Mouse (Mus musculus): ENCODE measurements around the gene Arhgef10l.

The Arhgef10l gene

GRCm38 (mm10) chr4:140661406-140662022, 4.3 kb downstream of the Arhgef10l start:
- no peak for DNase-seq (ENCODE audit: low spot score in 2 of 2)

DNA sequence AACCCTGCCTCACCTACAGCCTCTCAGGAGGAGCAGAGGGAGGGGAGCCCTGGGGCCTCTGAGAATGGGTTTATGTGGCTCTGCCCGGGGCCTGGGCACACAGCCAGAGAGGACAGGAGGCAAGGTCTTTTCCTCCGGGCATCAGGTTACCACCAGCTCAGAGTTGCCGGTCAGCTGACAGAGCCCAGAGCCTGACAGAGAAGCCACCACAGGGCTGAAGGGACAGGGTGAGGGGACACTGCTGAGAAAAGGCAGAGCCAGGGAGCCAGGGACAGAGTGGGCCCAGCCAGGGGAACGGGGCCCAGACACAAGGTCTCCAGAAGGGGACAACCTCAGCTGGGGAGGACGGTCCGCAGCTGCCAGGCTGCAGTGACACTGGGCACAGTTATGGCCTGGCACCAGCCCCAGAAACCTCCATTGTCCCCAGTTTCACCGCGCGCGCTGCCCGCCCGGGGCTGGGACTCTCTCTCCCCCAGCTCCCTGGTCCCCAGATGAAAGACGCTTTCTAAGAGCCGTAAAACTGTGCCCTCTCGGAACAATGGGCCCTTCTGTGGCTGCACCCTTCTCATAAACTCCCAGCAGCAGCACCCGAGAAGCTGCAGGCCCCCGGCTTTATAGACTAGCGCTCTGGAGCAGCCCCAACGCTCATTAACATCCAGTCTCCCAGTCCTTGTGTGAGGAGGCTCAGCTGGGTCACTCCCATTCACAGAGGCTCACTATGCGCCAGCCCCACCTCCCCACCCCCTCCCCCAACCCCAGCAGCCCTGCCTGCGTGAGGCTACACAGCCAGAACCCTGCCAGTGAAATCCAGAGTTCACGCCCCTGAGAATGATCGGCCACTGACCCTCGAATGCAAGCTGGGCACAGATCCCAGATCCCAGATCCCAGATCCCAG, 7.9 kb downstream of the Arhgef10l start:
- DNase-seq (ENCODE audit: low spot score in 2 of 2), result no peak

DNA sequence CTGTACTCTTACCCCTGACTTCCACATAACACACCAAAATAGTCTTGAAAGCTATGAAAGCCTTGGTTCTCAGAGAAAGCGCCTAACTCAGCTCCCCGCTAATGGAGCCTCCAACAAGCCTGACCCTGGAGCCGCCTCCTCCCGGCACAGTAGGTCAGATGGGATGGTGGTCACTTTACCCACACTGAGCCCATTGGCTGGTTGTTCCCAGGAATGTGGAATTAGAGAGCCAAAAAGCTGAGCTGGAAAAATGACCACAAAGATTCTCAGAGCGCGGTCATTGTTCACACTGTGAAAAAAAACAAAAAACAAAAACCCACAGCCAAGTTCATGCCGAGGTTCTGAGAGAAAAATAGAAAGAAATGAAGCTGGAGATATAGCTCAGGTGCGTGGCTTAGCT, 9.3 kb downstream of the Arhgef10l start:
- no peak for DNase-seq (ENCODE audit: low spot score in 2 of 2)

GRCm38 (mm10) chr4:140654798-140655197, 11.0 kb downstream of the Arhgef10l start:
- no peak for DNase-seq (ENCODE audit: low spot score in 2 of 2)

DNA sequence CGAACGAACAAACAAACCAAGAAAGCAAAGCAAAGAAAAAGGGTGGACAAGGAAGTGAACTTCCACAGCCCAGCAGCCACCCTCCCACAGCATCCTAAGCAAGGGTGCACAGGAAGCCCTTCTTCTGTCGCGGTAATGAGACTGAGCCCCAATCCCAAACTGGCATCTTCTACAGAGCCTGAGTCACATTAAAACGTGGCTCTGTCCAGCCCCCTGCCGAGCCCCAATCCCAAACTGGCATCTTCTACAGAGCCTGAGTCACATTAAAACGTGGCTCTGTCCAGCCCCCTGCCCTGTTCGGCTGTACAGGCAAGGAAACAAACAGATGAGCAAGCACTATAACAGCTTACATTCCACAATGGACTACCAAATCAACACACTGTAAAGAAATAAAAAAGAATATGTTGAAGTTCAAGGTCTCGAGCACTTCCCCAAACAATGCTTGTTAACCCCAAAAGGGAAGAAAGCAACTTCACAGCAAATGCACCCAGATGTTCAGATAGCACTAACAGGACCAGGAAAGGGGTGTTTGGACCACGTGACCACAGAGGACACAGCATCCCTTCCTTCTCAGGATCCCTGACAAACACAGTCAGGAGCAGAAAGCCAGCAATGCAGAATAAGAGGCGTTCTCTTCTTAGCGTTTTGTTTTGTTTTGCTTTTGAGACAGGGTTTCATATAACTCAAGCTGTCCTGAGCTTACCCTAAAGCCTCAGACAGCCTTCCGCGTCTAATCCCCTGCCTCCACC, 11.8 kb downstream of the Arhgef10l start:
- DNase-seq (ENCODE audit: low spot score in 2 of 2), result no peak

DNA sequence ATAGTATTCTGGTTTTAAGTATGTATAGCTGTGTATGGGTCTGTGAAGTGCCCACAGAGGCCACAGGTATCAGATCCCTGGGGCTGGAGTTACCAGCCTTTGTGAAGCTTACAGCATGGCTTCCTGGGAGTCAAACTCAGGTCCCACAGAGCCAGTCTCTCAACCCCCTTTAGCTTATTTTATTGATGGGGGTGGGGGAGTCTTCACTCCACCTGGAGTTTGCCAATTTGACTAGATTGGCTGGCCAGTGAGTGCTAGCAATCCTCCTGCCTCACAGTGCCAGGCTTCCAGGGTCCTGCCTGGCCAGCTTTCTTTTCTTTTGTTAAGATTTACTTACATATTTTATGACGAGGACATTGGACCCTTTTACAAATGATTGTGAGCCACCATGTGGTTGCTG, 16.1 kb downstream of the Arhgef10l start:
- no peak for DNase-seq (ENCODE audit: low spot score in 2 of 2)

DNA sequence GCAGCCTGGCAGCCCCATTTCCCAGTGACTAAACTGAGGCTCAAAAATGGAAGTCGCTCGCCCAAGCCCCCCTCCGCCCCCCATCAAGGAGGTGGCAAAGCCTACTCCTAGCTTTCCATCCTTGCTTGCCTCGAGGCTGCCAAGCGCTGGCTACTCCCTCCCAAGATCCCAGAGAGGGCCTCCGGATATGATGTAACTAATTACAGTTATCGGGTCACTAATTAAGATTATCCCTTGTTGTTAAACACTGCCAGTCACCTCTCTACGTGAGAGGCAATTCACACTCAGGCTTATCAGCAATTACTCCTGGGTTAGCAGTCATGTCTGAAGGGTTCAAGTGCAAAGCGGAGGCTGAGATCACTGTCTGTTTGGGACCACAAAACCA, 16.6 kb downstream of the Arhgef10l start:
- no peak for DNase-seq (ENCODE audit: low spot score in 2 of 2)

- DNase-seq (ENCODE audit: low spot score in 2 of 2), result no peak
Observed at GRCm38 (mm10) chr4:140648443-140649206, 17.2 kb downstream of the Arhgef10l start.

DNA sequence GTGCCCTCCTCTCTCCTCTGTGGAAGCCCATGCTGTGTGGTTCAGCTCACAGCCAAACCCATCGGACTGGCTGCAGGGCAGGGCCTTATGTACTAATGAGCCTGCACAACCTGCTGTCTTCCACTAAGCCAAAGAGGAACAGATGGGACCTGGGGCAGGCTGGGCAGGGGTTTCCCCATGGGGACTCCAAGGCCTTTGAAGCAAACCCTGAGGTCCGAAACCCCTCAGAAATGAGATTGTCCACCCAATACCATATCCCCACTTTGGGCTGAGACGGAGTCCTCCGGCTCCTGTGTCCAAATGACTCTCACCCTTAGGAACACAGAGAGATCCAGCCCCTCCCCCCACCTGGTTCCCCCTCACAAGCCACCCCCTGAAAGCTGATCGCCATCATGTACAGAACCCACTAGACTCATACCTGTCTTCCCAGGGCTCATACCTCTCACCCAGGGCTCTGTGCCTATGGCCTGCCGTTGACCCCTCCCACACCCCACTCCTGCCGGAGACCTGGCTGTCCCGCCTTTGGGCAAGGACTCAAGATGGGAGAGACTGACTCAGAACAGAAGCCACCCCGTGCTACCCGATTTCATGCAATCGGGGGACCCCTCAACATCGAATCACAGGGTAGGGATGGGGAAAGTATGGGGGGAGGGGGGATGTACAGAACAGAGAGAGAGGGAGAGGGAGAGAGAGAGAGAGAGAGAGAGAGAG, 17.9 kb downstream of the Arhgef10l start:
- no peak for DNase-seq (ENCODE audit: low spot score in 2 of 2)

DNA sequence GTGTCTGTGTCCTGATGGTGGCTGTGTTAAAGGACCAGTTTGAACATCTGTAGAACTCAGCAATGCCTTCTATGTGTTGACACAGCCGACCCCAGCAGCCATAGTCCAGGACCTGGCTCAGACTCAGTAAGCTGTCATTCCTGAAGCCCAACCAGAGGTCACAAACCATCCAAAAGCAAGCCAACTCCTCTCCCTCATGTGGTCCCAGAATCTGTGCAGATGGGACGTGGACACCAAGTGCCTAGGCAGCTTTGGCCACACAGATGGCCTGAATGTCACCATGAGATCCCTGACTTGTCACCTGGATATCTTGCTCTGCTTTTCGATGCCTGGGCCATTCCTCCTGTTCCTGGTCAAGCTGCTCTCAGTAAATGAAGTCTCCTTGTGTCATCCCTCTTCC, 20.2 kb downstream of the Arhgef10l start:
- DNase-seq (ENCODE audit: low spot score in 2 of 2), result no peak

GRCm38 (mm10) chr4:140644701-140645100, 21.1 kb downstream of the Arhgef10l start:
- no peak for DNase-seq (ENCODE audit: low spot score in 2 of 2)

DNA sequence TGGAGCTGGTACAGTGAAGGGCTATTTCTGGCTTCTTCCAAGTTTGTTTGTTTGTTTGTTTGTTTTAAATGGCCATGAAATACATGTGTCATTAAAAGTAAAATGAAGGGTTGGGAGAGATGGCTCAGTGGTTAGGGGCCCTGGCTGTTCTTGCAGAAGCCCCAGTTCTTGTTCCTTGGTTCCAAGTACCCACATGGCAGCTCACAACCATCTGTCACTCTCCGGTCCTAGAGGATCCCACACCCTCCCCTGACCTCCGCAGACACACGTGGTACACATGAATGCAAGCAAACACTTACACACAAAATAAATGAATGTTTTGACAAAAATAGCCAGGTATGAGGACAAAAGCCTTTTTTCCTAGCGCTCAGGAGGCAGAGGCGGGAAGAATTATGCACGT, 21.5 kb downstream of the Arhgef10l start:
- DNase-seq (ENCODE audit: low spot score in 2 of 2), result no peak

DNA sequence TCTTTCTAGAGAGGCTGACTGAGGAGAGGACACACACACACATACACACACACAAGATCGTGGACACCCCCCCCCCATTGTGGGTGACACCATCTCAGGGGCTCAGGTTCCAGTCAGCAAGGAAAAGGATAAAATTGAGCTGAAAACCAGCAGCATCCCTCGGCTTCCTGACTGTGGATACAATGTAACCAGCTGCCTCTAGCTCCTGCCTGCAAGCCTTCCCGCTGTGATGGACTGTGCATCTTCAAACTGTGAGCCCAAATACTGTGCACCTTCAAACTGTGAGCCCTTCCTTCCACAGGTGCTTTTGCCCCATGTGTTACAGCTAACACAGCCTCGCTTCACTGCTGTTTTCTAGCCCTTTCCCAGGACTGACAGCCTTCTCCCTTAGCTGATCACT, 23.4 kb downstream of the Arhgef10l start:
- DNase-seq (ENCODE audit: low spot score in 2 of 2), result no peak

- DNase-seq (ENCODE audit: low spot score in 2 of 2), result no peak
Observed at GRCm38 (mm10) chr4:140641414-140641918, 24.3 kb downstream of the Arhgef10l start.

DNA sequence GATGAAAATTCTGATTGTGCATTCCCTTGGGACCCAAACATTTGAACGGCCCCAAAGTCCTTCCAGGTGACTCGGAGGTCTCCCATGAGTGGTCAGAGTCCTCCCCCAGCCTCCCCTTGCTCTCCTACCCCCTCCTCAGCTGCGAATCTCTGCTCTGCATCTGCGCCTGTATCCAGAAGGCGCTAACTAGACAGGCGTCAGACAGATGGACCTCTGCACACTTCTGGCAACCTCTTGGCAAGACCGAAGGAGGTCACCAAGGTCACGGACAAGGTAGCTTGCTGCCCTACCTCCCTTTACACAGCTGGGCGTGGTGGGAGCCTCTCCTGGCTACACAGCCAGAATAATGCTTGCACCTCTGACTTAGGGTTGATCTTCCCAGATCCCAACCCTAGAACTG, 25.1 kb downstream of the Arhgef10l start:
- DNase-seq (ENCODE audit: low spot score in 2 of 2), result no peak

DNA sequence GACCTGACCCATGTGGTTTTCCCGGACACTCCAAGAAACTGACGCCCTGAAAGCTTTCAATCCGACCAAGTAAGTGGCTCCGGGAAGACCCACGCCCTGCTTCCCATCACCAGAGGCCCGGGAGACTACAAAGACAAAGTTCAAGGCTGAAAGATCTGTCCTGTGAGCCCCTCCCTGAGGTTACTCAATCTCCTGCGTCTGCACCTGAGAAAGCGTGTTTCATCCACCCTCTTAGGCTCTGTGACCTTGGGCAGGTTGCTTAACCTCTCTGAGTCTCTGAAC, 25.6 kb downstream of the Arhgef10l start:
- DNase-seq (ENCODE audit: low spot score in 2 of 2), result no peak

DNA sequence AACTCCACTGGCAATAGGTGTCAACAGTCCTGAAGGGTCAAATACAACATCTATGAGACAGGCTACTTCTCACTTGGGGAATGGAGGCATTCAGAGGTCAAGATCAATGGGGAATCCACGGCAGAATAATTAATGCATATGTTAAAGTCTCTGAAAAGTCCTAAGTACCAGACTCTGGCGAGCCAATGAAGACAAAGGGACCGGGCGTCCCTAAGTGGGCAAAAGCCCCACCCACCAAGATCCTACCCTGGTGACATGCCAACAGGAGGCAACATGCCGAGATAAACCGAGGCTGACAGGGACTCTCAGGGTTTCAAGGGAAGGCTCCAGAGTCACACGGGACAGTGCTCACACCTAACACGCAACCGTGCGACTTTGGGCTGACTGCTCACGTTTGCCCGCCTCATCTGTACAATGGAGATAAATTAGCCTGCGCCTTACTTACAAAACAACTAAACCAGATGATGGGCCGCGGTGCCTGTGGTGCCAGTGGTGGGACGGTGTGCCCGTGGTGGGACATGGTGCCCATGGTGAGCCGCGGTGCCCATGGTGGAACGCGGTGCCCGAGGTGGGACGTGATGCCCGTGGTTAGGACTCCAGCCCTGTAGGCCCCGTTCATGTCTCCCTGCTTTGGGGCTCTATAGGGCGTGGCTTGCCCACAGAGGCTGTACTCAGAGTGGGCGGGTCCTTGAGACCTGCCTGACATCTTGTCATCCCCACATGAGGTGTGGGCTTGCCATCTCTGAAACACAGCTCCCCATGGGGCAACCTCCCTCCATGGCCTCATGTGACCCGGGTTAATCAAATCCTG, 26.2 kb downstream of the Arhgef10l start:
- no peak for DNase-seq (ENCODE audit: low spot score in 2 of 2)

GRCm38 (mm10) chr4:140638591-140638990, 27.2 kb downstream of the Arhgef10l start:
- DNase-seq (ENCODE audit: low spot score in 2 of 2), result no peak

- DNase-seq (ENCODE audit: low spot score in 2 of 2), result no peak
Observed at GRCm38 (mm10) chr4:140637269-140637668, 28.5 kb downstream of the Arhgef10l start.

DNA sequence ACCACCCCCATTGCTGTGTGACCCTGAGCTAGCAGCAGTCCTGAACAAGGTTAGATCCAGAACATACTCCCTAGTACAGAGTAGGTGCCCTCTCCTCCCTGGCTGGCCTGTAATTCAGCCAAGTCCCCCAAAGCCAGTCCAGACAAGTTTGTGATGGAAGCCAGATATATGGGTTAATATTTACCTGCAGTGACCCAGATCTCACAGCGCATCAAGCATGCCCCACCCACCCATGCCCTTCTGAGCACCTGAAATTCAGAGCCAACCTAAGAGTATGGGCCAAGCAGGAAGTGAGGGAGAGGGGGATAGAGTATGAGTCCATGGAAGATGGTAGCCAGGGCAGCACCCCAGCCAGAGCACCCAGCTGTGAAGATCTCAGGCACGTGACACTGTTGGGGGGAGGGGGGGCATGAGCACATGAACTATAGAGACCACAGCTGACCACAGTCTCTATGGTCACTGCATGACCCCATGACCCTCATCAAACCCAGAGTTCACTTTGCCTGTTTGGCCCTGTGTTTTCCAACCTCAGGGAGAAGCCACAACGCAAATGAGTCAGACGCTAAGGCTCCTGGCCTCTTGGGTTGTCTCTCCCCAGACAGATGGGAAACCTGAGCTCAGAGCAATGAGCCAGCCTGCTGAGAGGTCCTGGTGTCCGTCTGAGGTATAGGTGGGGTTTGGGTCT, 29.4 kb downstream of the Arhgef10l start:
- no peak for DNase-seq (ENCODE audit: low spot score in 2 of 2)

All from spleen, postnatal 14 days (tissue).